Mouse (Mus musculus) cerebellum, adult 2 months (tissue): Measurements from ENCODE around the gene Wfdc16.

ENCODE experiments used
- CTCF ChIP-seq: fragments of 200-500 bp; IDR thresholded peaks from 2 replicates; pipeline ENCODE4 v1.5.1; 2011; ENCODE audit warnings: low read depth, mild to moderate bottlenecking, control low read depth, low read length, moderate library complexity, borderline replicate concordance; ENCODE audit not compliant: insufficient read depth
- POLR2A ChIP-seq: fragments of 200-500 bp; IDR thresholded peaks from 2 replicates; pipeline ENCODE4 v1.6.1; 2011; ENCODE audit warnings: low read length, control low read depth, borderline replicate concordance; ENCODE audit not compliant: insufficient read depth

- no peak for TF ChIP-seq CTCF
- no peak for TF ChIP-seq POLR2A
These were observed 37.5 kb upstream of the Wfdc16 start for GRCm38 (mm10) chr2:164676103-164676502.
